Mouse (Mus musculus): ENCODE measurements around the gene Pnrc2. TPM values are rescaled to one million over a fixed set of nuclear protein-coding genes. Genes with fewer than 3 reads are reported as not detected.

Pnrc2 gene
- total RNA-seq, 1 experiment from 2014 or later, result 327 TPM

DNA sequence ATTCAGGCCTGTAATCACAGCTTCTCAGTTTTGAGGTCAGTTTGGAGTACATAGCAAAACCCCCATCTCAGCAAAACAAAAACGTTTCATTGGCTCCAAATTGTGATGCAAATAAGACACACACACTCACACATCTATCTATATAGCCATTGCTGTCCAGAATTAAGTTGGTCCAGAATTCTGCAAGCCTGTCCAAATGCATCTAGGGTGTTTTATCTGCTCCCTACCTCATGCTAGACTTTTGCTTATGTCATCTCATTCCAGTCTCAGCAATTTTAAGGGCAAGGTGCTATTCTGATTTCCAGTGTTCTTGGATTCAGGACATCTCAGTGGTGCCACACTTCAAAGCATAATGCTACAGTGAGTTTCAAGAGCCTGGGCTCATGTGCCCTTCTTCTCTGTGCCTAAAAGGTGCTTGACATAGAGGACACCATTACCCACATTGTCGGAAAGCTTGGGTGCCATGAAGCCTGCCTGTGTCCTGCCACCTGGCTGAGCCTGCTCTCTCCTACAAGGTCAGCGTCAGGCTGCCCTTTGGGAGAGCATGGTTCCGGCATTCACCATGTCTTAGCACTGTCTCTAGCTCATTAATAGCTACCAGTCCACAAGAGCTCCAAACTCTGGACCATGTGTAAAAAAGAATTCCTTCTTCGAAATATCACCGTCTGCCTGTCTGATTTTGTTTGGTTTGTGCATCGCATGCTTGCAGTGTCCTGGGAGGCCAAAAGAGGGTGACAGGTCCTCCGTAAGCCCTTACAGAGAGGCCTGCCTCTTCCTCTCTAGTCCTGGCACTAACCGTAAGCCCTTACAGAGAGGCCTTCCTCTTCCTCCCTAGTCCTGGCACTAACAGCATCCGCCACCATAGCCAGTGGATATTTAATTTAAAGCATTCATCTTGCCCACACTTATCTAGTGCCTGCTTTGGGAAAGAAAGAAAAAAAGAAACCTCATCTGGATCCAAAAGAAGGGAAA lies 1.2 kb upstream of the Pnrc2 start:
- no peak for ATAC-seq (ENCODE audit: extremely low read depth, insufficient number of reproducible peaks, low FRiP score, poor library complexity, severe bottlenecking)

DNA sequence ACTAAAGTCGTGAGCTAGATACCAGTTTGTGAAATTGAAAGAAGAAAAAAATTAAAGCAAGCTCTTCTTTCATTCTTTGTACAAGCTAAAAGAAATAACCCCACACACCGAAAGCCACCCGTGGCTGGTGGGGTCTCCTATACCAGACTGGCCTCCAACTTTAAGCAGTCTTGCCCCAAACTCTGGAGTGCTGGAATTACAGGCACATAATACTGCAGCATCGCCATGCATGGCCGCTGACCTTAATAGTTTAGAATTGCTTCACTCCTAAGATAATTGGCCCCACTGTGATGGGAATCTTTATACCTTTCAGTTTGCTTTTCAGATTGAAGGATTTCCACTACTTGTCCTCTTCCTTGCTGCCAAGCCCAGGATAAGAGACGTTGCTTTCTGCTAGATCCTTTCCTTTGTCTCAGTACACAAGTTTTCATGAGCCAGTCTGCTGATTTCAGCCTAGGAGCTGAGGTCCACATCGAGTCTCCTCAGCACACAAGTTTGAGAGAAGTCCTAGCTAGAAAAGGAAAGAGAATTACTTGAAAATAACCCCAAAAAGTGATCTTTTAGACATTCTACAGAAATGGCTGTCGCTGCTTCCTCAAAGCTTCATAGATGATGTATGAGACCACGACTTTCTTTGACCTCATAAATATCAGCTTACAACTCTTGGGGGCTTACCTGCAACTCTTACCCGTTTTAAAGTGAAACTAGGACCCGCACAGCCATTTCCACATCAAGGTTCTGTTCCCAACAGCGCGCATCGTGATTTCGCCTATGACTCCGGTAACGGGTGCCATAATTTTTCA lies 860 bp downstream of the Pnrc2 start:
- ATAC-seq (ENCODE audit: extremely low read depth, insufficient number of reproducible peaks, low FRiP score, poor library complexity, severe bottlenecking), result no peak

DNA sequence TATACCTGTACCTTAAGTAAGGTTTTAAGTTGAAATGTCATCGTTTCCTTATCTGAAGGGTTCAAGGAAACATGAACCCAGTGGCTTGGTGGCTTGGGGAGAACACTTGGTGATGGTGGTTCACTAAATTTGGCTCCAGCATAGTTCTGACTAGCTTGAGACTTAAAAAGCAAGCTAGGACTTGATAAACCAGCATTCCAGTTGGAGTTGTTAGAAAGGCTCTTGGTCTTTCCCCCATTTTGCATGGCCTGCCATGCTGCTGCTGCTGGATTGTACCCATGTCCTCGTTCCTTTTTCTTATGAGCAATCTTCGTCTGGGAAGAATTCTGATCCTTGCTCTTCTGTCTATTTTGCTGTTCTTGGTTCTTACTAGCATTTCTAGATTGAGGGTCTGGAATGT lies 1.6 kb downstream of the Pnrc2 start:
- ATAC-seq (ENCODE audit: extremely low read depth, insufficient number of reproducible peaks, low FRiP score, poor library complexity, severe bottlenecking), result no peak

DNA sequence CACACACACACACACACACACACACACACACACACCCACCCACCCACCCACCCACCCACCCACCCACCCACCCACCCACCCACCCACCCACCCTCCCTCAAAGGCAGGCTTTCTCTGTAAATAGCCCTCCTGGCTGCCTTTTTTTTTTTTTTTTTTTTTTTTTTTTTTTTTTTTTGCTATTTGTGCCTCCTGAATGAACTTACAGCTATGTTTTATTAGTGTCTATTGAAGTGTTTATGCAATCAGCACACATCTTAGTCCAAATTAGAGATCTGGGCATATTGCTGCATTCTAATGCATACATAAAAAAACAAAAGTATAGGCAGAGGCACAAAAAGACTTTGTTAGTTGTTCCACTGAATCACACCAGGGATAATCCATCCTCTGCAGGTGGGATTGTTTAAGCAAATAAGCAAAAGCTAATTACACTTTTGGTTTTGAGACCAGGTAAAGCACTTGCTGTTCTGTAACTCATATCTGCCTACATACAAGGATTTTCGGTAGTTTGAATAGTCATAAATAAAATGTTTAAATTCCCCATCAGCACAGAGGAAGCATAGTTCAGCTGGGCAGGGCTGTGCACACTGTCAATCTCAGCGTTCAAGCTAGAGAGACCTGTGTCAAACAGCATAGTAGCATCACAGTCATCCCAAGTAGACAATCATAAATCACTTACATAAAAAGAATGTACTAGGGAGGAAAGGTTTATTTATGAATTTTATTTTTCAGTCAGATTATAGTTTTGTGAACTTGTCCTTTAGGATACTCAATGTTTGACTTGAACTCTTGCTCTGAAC lies 3.2 kb downstream of the Pnrc2 start:
- no peak for ATAC-seq (ENCODE audit: extremely low read depth, insufficient number of reproducible peaks, low FRiP score, poor library complexity, severe bottlenecking)

DNA sequence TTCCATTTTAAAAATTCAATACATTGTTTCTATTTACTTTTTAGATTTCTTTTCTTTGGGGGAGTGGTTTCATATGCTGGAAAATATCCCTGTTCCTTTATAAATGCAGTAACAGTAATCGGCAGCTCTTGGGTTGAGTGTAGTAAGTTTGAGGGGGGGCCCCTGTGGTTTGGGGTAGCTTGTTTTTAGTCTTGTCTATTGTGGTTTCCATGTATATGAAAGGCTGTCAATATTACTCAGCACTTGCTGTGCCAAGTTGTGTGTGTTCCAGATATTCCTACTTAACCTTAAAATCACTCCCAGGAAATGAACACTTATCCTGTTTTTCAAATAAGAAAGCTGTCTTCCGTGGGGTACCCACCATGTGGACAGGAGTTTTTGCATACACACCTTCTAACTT lies 4.7 kb downstream of the Pnrc2 start:
- ATAC-seq (ENCODE audit: extremely low read depth, insufficient number of reproducible peaks, low FRiP score, poor library complexity, severe bottlenecking), result no peak

DNA sequence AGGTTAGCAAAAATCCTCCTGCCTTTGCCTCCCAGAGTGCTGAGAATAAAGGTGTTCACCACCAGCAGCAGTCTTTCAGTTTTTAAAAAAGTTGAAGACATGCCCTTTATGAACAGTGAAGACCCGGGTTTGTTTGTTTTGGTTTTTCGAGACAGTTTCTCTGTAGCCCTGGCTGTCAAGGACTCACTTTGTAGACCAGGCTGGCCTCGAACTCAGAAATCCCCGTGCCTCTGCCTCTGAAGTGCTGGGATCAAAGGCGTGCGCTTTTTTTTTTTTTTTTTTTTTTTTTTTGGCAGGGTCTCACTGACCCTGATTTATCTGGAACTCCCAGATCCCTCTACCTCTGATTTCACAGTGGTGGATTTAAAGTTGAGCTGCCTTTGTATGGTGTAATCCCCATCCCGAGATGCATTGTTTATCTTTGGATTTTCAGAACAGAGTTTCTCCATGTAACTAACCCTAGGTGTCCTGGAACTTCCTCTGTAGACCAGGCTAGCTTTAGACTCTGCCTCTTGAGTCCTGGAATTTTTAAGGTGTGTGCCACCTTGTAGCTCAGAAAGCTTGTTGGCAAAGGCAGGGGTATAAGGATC lies 16.0 kb downstream of the Pnrc2 start:
- no peak for ATAC-seq (ENCODE audit: extremely low read depth, insufficient number of reproducible peaks, low FRiP score, poor library complexity, severe bottlenecking)

DNA sequence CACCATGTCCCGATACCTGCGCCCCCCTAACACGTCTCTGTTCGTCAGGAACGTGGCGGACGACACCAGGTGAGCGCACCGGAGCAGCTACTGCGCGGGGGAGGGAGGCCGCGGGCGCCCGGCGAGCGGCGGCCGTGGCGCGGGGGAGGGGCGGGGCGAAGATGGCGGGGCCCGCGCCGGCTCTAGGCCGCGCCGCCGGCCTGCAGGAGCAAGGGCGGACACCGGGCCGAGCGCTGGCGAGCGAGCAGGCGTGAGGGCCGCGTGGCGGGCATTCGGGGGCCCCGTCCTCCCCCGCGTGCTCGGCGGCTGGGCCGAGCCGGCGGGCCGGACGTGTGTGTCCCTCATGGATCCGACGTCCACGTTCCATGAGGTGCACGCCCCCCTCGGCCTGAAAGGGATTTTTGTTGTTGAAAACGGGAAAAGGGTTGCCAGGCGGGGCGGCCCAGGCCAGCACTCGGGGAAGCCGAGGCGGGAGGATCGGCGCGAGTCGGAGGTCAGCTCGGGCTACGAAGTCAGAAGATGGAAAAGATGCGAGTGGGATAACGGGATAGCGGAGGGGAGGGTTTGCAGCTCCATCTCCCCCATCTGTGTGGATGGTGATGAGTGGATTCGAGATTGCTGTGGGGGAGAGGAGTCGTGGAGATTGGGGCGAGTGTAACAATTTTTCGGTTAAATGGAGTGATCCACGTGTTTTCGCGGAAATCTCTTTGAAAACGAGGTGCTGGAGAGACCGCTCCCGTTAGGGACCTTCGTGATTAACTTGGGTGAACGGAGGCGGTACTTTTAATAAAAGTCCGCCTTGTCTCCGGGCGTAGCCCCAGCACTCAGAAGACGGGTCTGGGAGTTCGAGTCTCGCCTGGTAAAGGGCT lies 17.2 kb downstream of the Pnrc2 start:
- ATAC-seq (ENCODE audit: extremely low read depth, insufficient number of reproducible peaks, low FRiP score, poor library complexity, severe bottlenecking), result no peak

DNA sequence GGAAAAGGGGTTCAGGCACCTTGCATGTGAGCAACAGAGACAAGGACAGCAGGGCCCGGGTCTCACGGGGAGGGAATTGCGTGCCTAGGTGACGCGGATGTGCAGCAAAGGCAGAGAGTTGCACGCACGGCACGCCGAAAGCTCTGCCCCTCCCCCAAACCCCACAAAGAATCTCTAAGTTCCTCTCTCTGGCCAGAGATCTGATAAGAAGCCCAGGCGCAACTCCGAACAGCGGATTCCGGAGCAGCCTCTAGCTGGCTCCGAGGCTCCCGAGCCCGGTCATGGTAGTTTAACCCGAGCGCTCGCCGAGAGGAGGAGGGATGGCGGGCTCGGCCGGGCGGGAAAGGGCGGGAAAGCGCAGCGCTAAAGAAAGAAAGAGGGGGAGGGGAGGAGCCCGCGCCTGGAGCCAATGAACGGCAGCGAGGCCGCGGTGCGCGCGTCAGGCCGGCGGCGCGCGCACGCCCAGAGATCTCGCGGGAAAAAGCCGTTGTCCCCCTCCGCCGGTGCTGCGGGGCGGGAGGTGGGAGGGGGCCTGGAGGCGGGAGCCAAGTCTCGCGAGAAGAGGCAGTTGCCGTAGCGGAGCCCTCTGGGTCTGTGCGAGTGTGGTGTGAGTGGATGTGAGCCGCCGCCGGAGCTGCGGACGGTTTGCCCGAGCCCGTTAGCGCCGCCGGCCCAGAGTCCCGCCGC lies 18.0 kb downstream of the Pnrc2 start, which contains the start of gene Srsf10:
Gene Srsf10 (plus strand): TSS at position 212 of the 687 bp plus-strand sequence.
- ATAC-seq (ENCODE audit: extremely low read depth, insufficient number of reproducible peaks, low FRiP score, poor library complexity, severe bottlenecking), result peak; percentile 87

DNA sequence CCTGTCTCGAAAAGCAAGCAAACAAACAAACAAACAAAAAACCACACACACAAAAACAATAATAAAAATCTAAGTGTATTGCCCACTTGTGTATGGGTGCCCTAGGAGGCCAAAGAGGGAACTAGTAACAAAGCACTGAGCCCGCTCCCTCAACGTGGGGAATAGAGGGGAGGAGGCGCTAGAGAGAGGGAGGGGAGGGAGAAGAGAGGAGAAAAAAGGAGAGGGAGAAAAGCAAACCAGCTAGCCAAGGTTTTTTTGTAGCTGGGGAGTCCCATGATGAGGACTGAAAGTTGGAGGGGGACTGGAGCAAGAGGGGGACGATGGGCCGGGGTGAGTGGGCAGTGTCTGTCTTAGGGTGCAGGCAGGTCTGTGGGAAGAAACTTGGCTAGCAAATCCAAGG lies 18.6 kb downstream of the Pnrc2 start:
- no peak for ATAC-seq (ENCODE audit: extremely low read depth, insufficient number of reproducible peaks, low FRiP score, poor library complexity, severe bottlenecking)

DNA sequence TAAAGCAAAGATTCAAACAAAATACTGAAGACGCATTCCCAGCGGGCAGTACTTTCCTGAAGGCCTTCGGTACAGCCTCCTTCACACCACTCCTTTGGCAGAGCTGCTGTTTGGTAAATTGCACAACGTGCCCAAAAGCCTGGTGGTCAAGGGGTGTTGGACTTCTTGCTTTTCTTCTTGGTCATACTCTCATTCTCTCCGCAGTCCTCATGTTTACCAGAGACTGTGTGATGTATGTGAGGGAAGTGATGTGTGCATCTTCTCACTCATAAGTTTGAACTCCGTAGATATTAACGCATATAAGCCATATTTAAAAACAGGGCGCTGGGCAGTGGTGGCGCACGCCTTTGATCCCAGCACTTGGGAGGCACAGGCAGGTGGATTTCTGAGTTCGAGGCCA lies 19.0 kb downstream of the Pnrc2 start:
- no peak for ATAC-seq (ENCODE audit: extremely low read depth, insufficient number of reproducible peaks, low FRiP score, poor library complexity, severe bottlenecking)

DNA sequence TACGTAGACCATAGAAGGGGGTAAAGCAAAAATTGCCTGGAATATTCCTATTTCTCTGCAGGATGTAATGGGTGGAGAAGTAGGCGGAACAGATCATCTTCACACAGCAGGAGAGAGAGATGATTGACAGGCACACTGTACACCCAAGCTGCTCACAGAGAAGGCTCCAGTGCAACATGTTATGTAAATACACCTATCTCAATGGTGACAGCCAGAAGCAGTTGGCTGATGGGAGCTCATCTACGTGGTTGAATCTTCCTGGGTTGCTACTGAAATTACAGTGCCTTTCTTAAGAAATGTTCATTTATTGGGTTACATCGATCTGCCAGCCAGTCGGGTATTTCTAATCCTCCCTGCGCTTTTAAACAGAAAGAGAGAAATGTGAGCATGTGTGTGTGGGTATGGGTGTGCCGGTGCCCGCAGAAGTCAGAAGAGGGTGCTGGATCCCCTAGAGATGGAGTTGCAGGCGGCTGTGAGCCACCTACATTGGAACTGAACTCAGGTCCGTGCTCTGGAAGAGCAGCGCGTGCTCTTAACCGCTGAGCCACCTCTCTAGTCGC lies 19.6 kb downstream of the Pnrc2 start:
- no peak for ATAC-seq (ENCODE audit: extremely low read depth, insufficient number of reproducible peaks, low FRiP score, poor library complexity, severe bottlenecking)

DNA sequence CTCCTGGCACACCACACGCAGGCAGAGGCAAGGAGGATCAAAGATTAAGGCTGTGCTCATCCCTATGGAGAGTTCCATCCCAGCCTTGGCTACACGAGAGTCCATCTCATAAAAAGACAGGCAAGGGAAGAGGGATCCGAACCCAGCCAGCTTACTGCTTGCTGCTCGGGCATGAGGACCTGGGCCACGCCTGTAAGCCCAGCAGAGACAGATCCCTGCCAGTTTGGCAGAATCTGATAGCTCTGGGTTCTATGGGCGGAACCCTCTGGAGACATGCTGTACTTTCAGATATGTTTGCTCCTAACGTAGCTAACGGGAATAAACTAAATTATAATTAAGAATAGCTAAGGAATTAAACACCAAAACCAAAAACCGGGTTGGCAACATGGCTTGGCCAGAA lies 21.7 kb downstream of the Pnrc2 start:
- no peak for ATAC-seq (ENCODE audit: extremely low read depth, insufficient number of reproducible peaks, low FRiP score, poor library complexity, severe bottlenecking)

DNA sequence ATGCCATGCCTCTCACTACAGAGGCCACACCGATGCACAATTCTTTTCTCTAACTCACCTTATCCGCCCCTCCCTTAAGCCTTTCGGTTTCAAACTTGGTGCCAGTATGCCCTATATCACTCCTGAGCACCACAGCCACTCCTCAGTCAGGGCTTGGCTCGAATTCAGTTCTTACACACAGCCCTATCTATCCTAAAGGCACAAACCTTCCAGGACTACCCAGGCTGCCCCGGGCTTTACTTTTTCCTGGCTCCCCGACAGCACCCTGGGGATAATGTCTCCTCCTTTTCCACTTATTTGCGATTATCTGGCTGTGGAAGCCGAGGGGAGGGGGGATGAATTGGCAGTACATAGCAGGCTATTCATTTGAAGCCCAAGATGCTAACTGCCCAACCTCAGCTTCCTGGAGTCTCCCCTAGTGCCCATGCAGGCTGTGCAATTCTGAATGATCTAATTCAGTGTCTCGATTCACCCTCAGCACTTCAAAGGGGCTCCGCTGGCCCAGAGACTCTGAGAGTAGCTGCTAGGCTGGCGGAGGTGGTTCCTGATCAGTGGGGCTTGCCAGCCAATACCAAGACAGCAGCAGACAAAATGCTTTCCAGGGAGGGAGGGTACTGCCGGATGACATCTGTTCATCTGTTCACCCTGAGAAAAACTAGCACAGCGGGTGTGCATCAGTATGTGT lies 23.1 kb downstream of the Pnrc2 start:
- no peak for ATAC-seq (ENCODE audit: extremely low read depth, insufficient number of reproducible peaks, low FRiP score, poor library complexity, severe bottlenecking)

DNA sequence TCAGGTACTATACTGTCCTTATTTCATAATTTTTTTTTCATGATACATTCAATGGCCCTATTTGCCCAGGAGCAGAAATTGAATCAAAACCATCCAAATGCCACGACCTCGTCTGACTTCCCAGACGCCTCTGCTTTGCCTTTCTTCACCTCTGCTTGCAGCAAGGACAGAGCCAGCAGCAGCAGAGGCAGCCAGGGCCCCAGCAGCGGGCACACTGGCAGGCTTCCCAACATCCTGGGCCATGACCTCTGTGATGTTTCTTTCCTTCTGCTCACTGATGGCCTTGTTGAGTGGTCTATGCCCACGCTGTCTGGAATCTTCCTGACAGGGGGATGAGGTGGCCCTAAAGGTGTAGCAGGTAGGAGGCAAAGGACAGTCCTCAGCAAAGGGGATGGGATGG lies 26.1 kb downstream of the Pnrc2 start:
- no peak for ATAC-seq (ENCODE audit: extremely low read depth, insufficient number of reproducible peaks, low FRiP score, poor library complexity, severe bottlenecking)

DNA sequence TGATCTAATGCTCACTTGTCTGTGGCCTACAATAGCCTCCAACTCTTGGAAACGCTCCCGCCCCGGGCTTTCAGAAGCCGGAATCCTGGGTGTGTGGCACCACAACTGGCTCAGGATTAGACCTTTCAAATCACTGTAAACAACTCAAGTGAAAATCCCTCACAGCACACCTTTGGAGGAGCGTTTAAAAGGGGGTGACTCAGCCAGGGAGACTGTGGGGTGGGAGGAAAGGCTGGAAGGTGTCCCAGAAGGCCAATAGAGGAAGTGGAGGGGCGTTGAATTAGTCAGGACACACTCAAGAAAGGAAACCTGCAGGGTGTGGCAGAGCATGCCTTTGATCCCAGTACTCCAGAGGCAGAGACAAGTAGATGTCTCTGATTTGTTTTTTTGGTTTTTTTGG lies 29.2 kb downstream of the Pnrc2 start:
- no peak for ATAC-seq (ENCODE audit: extremely low read depth, insufficient number of reproducible peaks, low FRiP score, poor library complexity, severe bottlenecking)

DNA sequence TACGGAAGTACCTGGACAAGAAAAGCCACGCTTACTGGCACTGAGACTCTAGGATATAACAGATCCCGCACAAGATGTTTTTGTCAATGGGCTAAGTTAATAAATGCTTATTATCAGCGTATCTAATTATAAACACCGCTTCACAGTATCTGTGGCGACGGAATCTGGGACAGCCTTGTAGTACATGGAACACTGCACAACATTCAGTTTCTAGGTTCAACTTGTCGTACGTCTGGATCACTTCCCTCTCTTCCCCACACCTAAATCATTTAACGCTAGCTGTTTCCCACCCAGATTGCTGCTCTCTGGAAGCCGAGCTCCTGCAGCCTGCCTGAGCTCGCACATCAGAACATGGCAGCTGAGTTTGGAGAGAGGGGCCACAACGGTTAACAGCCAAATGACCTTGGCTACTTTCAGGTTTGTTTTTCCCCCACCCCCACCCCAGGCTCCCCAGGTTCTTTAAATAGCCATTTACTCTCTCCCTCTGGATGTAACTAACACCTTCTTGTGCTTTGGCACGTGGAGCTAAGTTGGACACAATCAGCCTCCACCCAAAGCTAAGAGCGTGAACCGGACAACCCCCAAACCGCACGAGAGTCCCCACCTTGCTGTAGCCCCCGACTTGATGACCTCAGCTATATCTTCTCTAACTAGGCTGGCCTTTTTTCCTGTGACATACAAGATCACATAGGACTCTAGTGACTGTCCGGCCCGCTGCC lies 34.2 kb downstream of the Pnrc2 start:
- no peak for ATAC-seq (ENCODE audit: extremely low read depth, insufficient number of reproducible peaks, low FRiP score, poor library complexity, severe bottlenecking)

Measured in neutrophil, adult 5-6 weeks (primary cell).